Mouse (Mus musculus) forebrain, embryonic 16.5 days (tissue): ENCODE data around the gene Nkain4. TPM values are rescaled to one million over a fixed set of nuclear protein-coding genes. Genes with fewer than 3 reads are reported as not detected.
A peak's percentile ranks its signal among the peaks of the same experiment; 100 is the strongest.

Experiments
- ATAC-seq: fragments of 200-750 bp; cut with Nextera tagmentation; 2 replicates; pipeline ENCODE4 v1.8.0; 2017; ENCODE audit warnings: mild to moderate bottlenecking, moderate library complexity
- H3K27ac ChIP-seq: fragments of 300-500 bp; sonication (generic); 2 replicates; pipeline ENCODE4 v1.5.1; 2014; ENCODE audit warnings: low read length, control low read depth
- H3K27me3 ChIP-seq: fragments of 300-500 bp; sonication (generic); replicated peaks from 2 replicates; pipeline ENCODE4 v1.6.1; 2014; ENCODE audit warnings: low read length; ENCODE audit not compliant: control insufficient read depth, insufficient read depth
- H3K36me3 ChIP-seq: fragments of 300-500 bp; sonication (generic); 2 replicates; pipeline ENCODE4 v1.6.1; 2014; ENCODE audit not compliant: control insufficient read depth, insufficient read depth
- H3K4me1 ChIP-seq: fragments of 300-500 bp; sonication (generic); replicated peaks from 2 replicates; pipeline ENCODE4 v1.6.1; 2014; ENCODE audit warnings: low read length; ENCODE audit not compliant: control insufficient read depth, insufficient read depth
- H3K4me2 ChIP-seq: fragments of 300-500 bp; sonication (generic); 2 replicates; pipeline ENCODE4 v1.6.1; 2014; ENCODE audit warnings: mild to moderate bottlenecking, low read length, control low read depth
- H3K4me3 ChIP-seq: fragments of 300-500 bp; sonication (generic); replicated peaks from 2 replicates; pipeline ENCODE4 v1.5.1; 2014; ENCODE audit warnings: mild to moderate bottlenecking, low read length, control low read depth
- H3K9ac ChIP-seq: fragments of 300-500 bp; sonication (generic); replicated peaks from 2 replicates; pipeline ENCODE4 v1.6.1; 2014; ENCODE audit warnings: low read depth, low read length, control low read depth
- H3K9me3 ChIP-seq: fragments of 300-500 bp; sonication (generic); 2 replicates; pipeline ENCODE4 v1.6.1; 2016; ENCODE audit warnings: low read length; ENCODE audit not compliant: control insufficient read depth
- WGBS: fragments of 180-500 bp; shearing (Covaris S2); extraction: QIAGEN DNeasy Blood & Tissue Kit; methylation state at CpG from one replicate; pipeline ENCODE4 v1.1.7; 2014; 5-methylcytosine and 5-hydroxymethylcytosine counted together
- polyA plus RNA-seq: library from polyadenylated mRNA; unstranded; fragments of >200 nt; fragmentation: Nextera tagmentation; extraction: Ambion mirVana; gene quantifications from 2 replicates; pipeline ENCODE4 v1.2.1, GENCODE M21; 2015

Nkain4 gene
- polyA plus RNA-seq, 1 experiment from 2014 or later: 56.7 TPM

DNA sequence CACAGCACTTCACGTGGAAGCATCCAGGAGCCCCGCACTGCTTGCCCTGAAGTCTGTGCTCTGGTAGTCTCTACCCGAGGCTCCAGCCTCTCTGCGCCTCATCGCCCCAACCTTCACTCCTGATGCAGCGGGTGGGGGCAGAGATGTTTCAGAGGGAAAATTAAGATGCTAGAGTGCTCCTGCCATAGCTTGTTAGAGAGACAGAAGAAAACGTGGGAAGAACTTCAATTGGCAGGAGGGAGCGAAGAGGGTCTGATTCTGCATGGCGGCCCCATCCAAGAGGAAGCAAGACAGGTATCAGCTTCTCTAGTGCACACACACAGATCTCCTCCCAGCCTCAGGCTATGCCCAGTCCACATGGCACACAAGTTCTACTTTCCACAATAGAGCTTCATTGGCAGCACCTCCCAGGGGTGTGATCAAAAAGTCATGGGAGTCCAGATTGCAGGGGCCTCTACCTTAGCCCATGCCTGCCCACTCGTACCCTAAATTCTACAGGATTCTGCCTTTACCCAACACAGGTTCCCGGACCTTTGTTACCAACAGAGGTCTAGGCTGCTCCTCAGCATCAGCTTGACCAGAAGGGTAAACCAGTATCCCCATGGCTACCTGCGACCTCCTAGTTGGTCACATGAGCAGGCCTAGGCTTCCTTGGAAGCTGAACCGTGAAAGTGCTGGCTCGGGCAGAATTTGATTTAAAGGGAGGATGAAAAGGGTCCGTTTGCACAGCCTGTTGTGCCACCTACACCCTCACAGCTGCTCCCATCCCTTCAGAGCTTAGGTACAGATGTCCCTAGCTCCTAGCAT, 57.5 kb downstream of the Nkain4 start:
- Histone ChIP-seq H3K27ac (peak overlapping the region; percentile 53), H3K4me1 (peaks cover 25% of the 10 kb centered on the region), H3K9me3 (no peaks in the 10 kb centered on the region), H3K4me3 (no peak overlapping the region), H3K9ac (0 out of 2 replicates have a peak overlapping the region, but pooled peaks have one; percentile 5), H3K4me2 (peak overlapping the region; percentile 49; the same call in 1 of the 2 replicates), H3K27me3 (no peaks in the 10 kb centered on the region; the same call in 1 of the 2 replicates), H3K36me3 (no peaks in the 10 kb centered on the region)
- no peak for ATAC-seq
- WGBS: 65% methylated on average over 15 of the region's 15 CpGs

DNA sequence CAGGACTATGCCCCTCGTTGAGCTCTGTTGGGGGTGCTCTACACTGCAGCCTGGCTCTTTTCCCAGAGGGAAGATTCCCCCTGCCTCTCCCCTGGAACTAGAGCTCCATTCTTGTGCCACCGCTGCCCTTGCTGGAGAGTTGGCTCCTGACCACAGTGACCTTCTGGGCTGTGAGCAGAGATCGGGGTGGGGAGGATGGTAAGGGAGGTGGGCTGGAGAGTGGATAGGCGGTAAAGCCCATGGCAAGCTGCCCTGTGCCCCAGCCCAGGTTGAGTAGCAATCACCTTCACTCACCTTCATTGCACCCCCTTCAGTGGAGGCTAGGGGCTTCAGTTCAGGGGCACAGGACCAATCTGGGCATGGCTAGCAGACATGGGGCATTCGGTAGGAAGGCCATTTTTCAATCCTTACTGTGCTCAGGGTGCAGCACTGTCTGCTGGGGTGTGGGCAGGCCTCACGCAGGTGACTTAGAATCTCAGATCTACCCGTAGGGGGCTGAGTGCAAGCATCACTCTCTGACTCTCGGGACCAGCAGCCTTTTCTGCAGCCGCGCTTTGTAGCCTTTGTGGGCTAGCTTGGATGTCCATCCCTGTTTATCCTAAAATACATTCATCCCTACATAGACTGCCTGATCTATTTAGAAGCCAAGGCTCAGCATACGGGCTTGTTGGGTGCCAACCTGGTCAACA, 58.5 kb downstream of the Nkain4 start:
- H3K4me3 ChIP-seq: peak overlapping the region; percentile 79
- WGBS: 71% methylated on average over 11 of the region's 11 CpGs
- ATAC-seq: no peak

GRCm38 (mm10) chr2:180895321-180895720, 59.2 kb downstream of the Nkain4 start:
- 54% methylated on average over 3 of the region's 3 CpGs for WGBS
- peaks cover 36% of the 10 kb centered on the region for H3K4me1 ChIP-seq

More for the DNA sequence above, 58.5 kb downstream of the Nkain4 start:
- H3K27me3 ChIP-seq: no peaks in the 10 kb centered on the region; the same call in 1 of the 2 replicates
- H3K4me2 ChIP-seq: peak overlapping the region; percentile 49
- peaks cover 31% of the 10 kb centered on the region for H3K4me1 ChIP-seq
- H3K9me3 ChIP-seq: no peaks in the 10 kb centered on the region
- H3K36me3 ChIP-seq: no peaks in the 10 kb centered on the region
- peak overlapping the region; percentile 50 for H3K9ac ChIP-seq
- peak overlapping the region; percentile 54 for H3K27ac ChIP-seq

GRCm38 (mm10) chr2:180894734-180895133, 59.8 kb downstream of the Nkain4 start:
- peak; percentile 55 for ATAC-seq
- peaks cover 42% of the 10 kb centered on the region for H3K4me1 ChIP-seq
- peak overlapping the region; percentile 96 for H3K9ac ChIP-seq
- 0% methylated on average over 13 of the region's 13 CpGs for WGBS
- peak overlapping the region; percentile 49 for H3K4me2 ChIP-seq
- H3K27ac ChIP-seq: peak overlapping the region; percentile 98
- no peaks in the 10 kb centered on the region for H3K36me3 ChIP-seq
- no peaks in the 10 kb centered on the region for H3K9me3 ChIP-seq
- peak overlapping the region; percentile 79 for H3K4me3 ChIP-seq
- peaks cover 6% of the 10 kb centered on the region; the same call in 1 of the 2 replicates for H3K27me3 ChIP-seq

More at GRCm38 (mm10) chr2:180895321-180895720, 59.2 kb downstream of the Nkain4 start:
- ATAC-seq: no peak
- H3K27me3 ChIP-seq: peaks cover 2% of the 10 kb centered on the region; the same call in 1 of the 2 replicates
- H3K36me3 ChIP-seq: no peaks in the 10 kb centered on the region
- H3K4me2 ChIP-seq: peak overlapping the region; percentile 49
- peak overlapping the region; percentile 50 for H3K9ac ChIP-seq
- peak overlapping the region; percentile 79 for H3K4me3 ChIP-seq
- H3K9me3 ChIP-seq: no peaks in the 10 kb centered on the region
- peak overlapping the region; percentile 54 for H3K27ac ChIP-seq

GRCm38 (mm10) chr2:180894029-180894623, 60.4 kb downstream of the Nkain4 start:
- Histone ChIP-seq H3K4me2 (peak overlapping the region; percentile 49), H3K9ac (peak overlapping the region; percentile 96), H3K4me3 (peak overlapping the region; percentile 79), H3K4me1 (peaks cover 47% of the 10 kb centered on the region), H3K27ac (peak overlapping the region; percentile 98), H3K36me3 (no peaks in the 10 kb centered on the region), H3K9me3 (no peaks in the 10 kb centered on the region), H3K27me3 (peaks cover 6% of the 10 kb centered on the region; the same call in 1 of the 2 replicates)
- under 1% methylated on average over 57 of the region's 57 CpGs for WGBS
- ATAC-seq: peak; percentile 17

DNA sequence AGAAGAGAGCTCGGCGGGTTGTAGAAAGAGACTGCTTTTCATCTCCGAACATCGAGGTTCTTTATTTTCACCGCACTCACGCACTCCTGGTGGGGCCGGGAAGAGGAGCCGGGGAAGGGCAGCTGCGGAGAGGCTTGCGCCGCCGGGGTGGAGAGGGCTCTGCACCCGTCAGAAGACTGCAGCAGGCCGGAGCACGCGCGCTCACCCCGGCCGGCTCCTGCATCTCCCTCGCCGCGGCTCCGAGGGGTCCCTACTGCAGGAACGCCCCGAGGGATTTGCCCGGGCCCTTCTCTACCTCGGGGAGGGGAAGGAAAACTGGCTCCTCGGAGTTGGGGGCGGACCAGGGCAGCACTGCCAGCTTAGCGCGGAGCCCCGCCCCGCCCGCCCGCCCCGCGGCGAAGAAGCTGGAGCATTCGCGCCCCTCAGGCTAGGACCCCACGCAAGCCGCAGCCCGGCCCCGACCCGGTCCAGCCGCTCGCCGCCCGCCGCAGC, 60.9 kb downstream of the Nkain4 start:
- peak overlapping the region; percentile 49 for H3K4me2 ChIP-seq
- ATAC-seq: peak; percentile 18
- under 1% methylated on average over 50 of the region's 50 CpGs for WGBS
- peaks cover 6% of the 10 kb centered on the region; the same call in 1 of the 2 replicates for H3K27me3 ChIP-seq
- H3K4me3 ChIP-seq: peak overlapping the region; percentile 79
- H3K9ac ChIP-seq: peak overlapping the region; percentile 96
- no peaks in the 10 kb centered on the region for H3K9me3 ChIP-seq
- H3K4me1 ChIP-seq: peaks cover 50% of the 10 kb centered on the region
- H3K36me3 ChIP-seq: no peaks in the 10 kb centered on the region
- peak overlapping the region; percentile 98 for H3K27ac ChIP-seq

GRCm38 (mm10) chr2:180892841-180893521, 61.5 kb downstream of the Nkain4 start:
- WGBS: under 1% methylated on average over 83 of the region's 97 CpGs
- Histone ChIP-seq H3K36me3 (no peaks in the 10 kb centered on the region), H3K9ac (peak overlapping the region; percentile 96), H3K27me3 (peaks cover 6% of the 10 kb centered on the region; the same call in 1 of the 2 replicates), H3K4me3 (peak overlapping the region; percentile 79), H3K4me1 (peaks cover 53% of the 10 kb centered on the region), H3K9me3 (no peaks in the 10 kb centered on the region), H3K4me2 (peak overlapping the region; percentile 49), H3K27ac (peak overlapping the region; percentile 98)
- peak; percentile 57 for ATAC-seq

DNA sequence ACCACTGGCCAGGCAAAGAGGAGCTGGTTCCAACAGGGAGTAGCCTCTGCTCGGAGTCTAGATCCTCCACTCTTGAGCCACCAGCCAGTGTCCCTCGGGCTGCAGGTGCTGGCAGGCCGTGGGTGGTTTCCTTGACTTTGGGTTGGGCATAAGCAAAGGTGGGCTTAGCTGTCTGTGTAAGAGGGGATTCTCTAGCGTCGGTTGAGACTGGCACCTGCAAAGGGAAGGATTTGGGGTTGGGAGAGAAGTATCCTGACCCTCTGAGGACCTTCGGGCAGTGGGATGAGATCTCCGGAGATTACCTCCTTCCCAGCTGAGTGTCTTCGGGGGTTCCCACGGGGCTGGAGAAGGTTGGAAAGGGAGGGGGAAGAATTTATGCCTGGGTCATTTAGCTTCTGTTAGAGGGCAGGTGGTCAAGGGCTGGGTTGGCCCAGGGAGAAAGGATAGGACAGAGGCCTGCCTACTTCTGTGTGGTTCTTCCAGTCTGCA, 62.6 kb downstream of the Nkain4 start:
- peaks cover 6% of the 10 kb centered on the region; the same call in 1 of the 2 replicates for H3K27me3 ChIP-seq
- H3K9ac ChIP-seq: peak overlapping the region; percentile 96
- 10% methylated on average over 9 of the region's 9 CpGs for WGBS
- no peaks in the 10 kb centered on the region for H3K36me3 ChIP-seq
- H3K9me3 ChIP-seq: no peaks in the 10 kb centered on the region
- ATAC-seq: no peak
- H3K27ac ChIP-seq: peak overlapping the region; percentile 98
- H3K4me1 ChIP-seq: peaks cover 47% of the 10 kb centered on the region
- peak overlapping the region; percentile 49 for H3K4me2 ChIP-seq
- H3K4me3 ChIP-seq: peak overlapping the region; percentile 79
